ENCODE assay signal across 13 mouse cellular contexts in genomic region chr17:5747539-5748500, GRCm38 (mm10).
A peak's percentile ranks its signal among the peaks of the same experiment; 100 is the strongest.
DNase-seq lines count a peak whose midpoint lies in the region; ATAC-seq and TF ChIP-seq lines count a peak whose summit lies in the region.
"Had no signal": no experiment of that assay in that cellular context is flagged by ENCODE, and none has a peak within 500 bp of the region (broad histone marks: within the 10 kb centered on the region; RNA-seq: fewer than 3 reads in every experiment).

No protein-coding gene starts in this region.

- peaks cover 2% of the 10 kb centered on the region; the same call in 1 of the 2 replicates for H3K4me1 ChIP-seq in stomach, postnatal 0 days (replicated peaks; ENCODE audit: control insufficient read depth, insufficient read depth)

- ATAC-seq in megakaryocyte, adult 5-6 weeks (ENCODE audit: poor library complexity, severe bottlenecking), result 0 out of 2 replicates have a peak, but pooled peaks have one; percentile 12
- peak; percentile 85 for ATAC-seq in stomach, postnatal 0 days (ENCODE audit: low FRiP score, low TSS enrichment)
- ATAC-seq: liver, postnatal 0 days had no signal

- H3K9me3 ChIP-seq in stomach, postnatal 0 days (ENCODE audit: control insufficient read depth, low read length), result no peaks in the 10 kb centered on the region
- H3K9me3 ChIP-seq: limb, embryonic 12.5 days had no signal

- H3K36me3 ChIP-seq in stomach, postnatal 0 days (ENCODE audit: control insufficient read depth, insufficient read depth, low read length), result no peaks in the 10 kb centered on the region
- H3K36me3 ChIP-seq: limb, embryonic 12.5 days had no signal

- no peak overlapping the region for H3K4me2 ChIP-seq in stomach, postnatal 0 days (replicated peaks; ENCODE audit: low read depth)
- H3K4me2 ChIP-seq: hindbrain, embryonic 14.5 days; limb, embryonic 12.5 days had no signal

- TF ChIP-seq CTCF in stomach, postnatal 0 days (IDR thresholded peaks at IDR 0.05; ENCODE audit: low read depth), result no peak

- no peak overlapping the region for H3K4me3 ChIP-seq in stomach, postnatal 0 days (ENCODE audit: low read depth, low read length)
- H3K4me3 ChIP-seq: limb, embryonic 12.5 days had no signal

- peak; percentile 37 to 45 for DNase-seq in urinary bladder, adult 18-20 months (ENCODE audit: low spot score in 2 of 2)
- no peak for DNase-seq in urinary bladder, postnatal 10 days (ENCODE audit: low spot score)
- peak; percentile 19 for DNase-seq in NIH3T3 (ENCODE audit: low read depth)
- DNase-seq in stomach, postnatal 0 days (ENCODE audit: low spot score), result peak; percentile 56
- DNase-seq in gastrocnemius, postnatal 10 days, result no peak
- no peak for DNase-seq in layer of hippocampus, postnatal 25 days (ENCODE audit: extremely low spot score in 1 of 2, low spot score in 1 of 2)
- DNase-seq: gastrocnemius, postnatal 36 days; layer of hippocampus, postnatal 36 days; liver, postnatal 0 days; right cerebral cortex, postnatal 14 days had no signal

- no peak overlapping the region for H3K9ac ChIP-seq in stomach, postnatal 0 days (ENCODE audit: low read length)
- H3K9ac ChIP-seq: hindbrain, embryonic 14.5 days; limb, embryonic 12.5 days; liver, postnatal 0 days had no signal

- TF ChIP-seq EP300 in stomach, postnatal 0 days (optimal IDR thresholded peaks at IDR 0.05), result no peak

- WGBS in stomach, postnatal 0 days, result 46% methylated on average over 16 of the region's 16 CpGs

- no peaks in the 10 kb centered on the region for H3K27me3 ChIP-seq in stomach, postnatal 0 days (ENCODE audit: control insufficient read depth, insufficient read depth, low read length)

- H3K27ac ChIP-seq in stomach, postnatal 0 days (replicated peaks), result no peak overlapping the region; the same call in 1 of the 2 replicates
- H3K27ac ChIP-seq: hindbrain, embryonic 14.5 days; limb, embryonic 12.5 days had no signal

Comparison
In these comparisons a context has a peak if more than half of its experiments do, and no peak if none do; other contexts are left out.
1. DNase-seq: peak in urinary bladder, adult 18-20 months (2 of 2), NIH3T3 (single experiment) and stomach, postnatal 0 days (single experiment); none in urinary bladder, postnatal 10 days (single experiment), gastrocnemius, postnatal 10 days (single experiment) and layer of hippocampus, postnatal 25 days (0 of 2).